Mouse (Mus musculus) ES-E14 (cell line): ENCODE measurements around the gene Xrcc1.

ENCODE experiments used
- CHD2 ChIP-seq: IDR thresholded peaks from 2 replicates; pipeline ENCODE4 v1.6.1; 2014; ENCODE audit warnings: mild to moderate bottlenecking, low read depth, low read length, inconsistent platforms
- HCFC1 ChIP-seq: IDR thresholded peaks from 2 replicates; pipeline ENCODE4 v1.6.1; 2012; ENCODE audit warnings: low read length, inconsistent platforms, borderline replicate concordance; ENCODE audit not compliant: insufficient read depth
- MAFK ChIP-seq: IDR thresholded peaks from 2 replicates; pipeline ENCODE4 v1.6.1; 2014; ENCODE audit warnings: mild to moderate bottlenecking, low read depth, low read length, inconsistent platforms; ENCODE audit not compliant: insufficient read depth
- ZC3H11A ChIP-seq: IDR thresholded peaks from 2 replicates; pipeline ENCODE4 v1.6.1; 2012; ENCODE audit warnings: low read depth, mild to moderate bottlenecking, inconsistent platforms, low read length, borderline replicate concordance
- ZNF384 ChIP-seq: IDR thresholded peaks from 2 replicates; pipeline ENCODE4 v1.6.1; 2012; ENCODE audit warnings: low read depth, low read length, inconsistent platforms

- no peak for TF ChIP-seq ZC3H11A
- TF ChIP-seq MAFK, result no peak
- no peak for TF ChIP-seq CHD2
- TF ChIP-seq HCFC1, result no peak
- TF ChIP-seq ZNF384, result no peak
These were observed 75.1 kb downstream of the Xrcc1 start for GRCm38 (mm10) chr7:24621193-24621592.
